Mouse (Mus musculus) gastrocnemius, postnatal 10 days (tissue): ENCODE measurements around the gene Olfr199. TPM values are rescaled to one million over a fixed set of nuclear protein-coding genes. Genes with fewer than 3 reads are reported as not detected.
"Not testable (repeated sequence)": the region's sequence is repeated elsewhere in the genome, so short reads cannot be mapped to it uniquely, and the experiment has no call there.

Source experiments
- DNase-seq: peaks from one replicate; pipeline ENCODE4 v3.0.0; 2021; ENCODE audit warnings: mixed read lengths
- long read RNA-seq, 2 experiments: library from polyadenylated mRNA; stranded (forward); transcript quantifications; one replicate each; pipeline ENCODE4 v2.0.0; 2021
- total RNA-seq, 2 experiments: library from RNA; stranded (reverse); gene quantifications; 2 replicates each; pipeline ENCODE4 v1.2.3; 2021

Gene Olfr199
- not detected for total RNA-seq
- long read RNA-seq, experiment 1 = 0 reads
- long read RNA-seq, experiment 2 = 0 reads

GRCm38 (mm10) chr16:59219667-59220066 lies at the start of gene Olfr199:
Olfr199 (minus strand) TSS chr16:59219767.
- not testable (repeated sequence) for DNase-seq

GRCm38 (mm10) chr16:59269097-59269496 lies 49.5 kb upstream of the Olfr199 start:
- DNase-seq = not testable (repeated sequence)

- no peak for DNase-seq
Observed at GRCm38 (mm10) chr16:59249684-59250083, 30.1 kb upstream of the Olfr199 start.

- DNase-seq = not testable (repeated sequence)
Observed at GRCm38 (mm10) chr16:59217861-59218260, 1.7 kb downstream of the Olfr199 start.

- DNase-seq = not testable (repeated sequence)
Observed at GRCm38 (mm10) chr16:59203433-59203832, 16.1 kb downstream of the Olfr199 start, which contains the start of gene Olfr198. Olfr198 (minus strand) TSS chr16:59203533.

GRCm38 (mm10) chr16:59170354-59170753 lies 49.2 kb downstream of the Olfr199 start, which contains the start of gene Olfr196:
Olfr196 (minus strand) TSS chr16:59170454.
- DNase-seq = no peak

Other genes starting within 250 kb of the Olfr199 start
- gene Olfr183, start 224.4 kb downstream of the Olfr199 start, total RNA-seq = not detected
- gene Olfr186, start 189.5 kb downstream of the Olfr199 start, total RNA-seq = not detected
- not detected for gene Olfr187, start 180.0 kb downstream of the Olfr199 start, total RNA-seq
- not detected for gene Olfr190, start 141.8 kb downstream of the Olfr199 start, total RNA-seq
- not detected for gene Olfr191, start 129.9 kb downstream of the Olfr199 start, total RNA-seq
- not detected for gene Olfr193, start 107.9 kb downstream of the Olfr199 start, total RNA-seq
- gene Olfr194, start 98.7 kb downstream of the Olfr199 start, total RNA-seq = not detected
- not detected for gene Olfr195, start 72.7 kb downstream of the Olfr199 start, total RNA-seq
- gene Olfr196, start 49.3 kb downstream of the Olfr199 start, total RNA-seq = not detected
- gene Olfr198, start 16.2 kb downstream of the Olfr199 start, total RNA-seq = not detected
- gene Olfr201, start 52.9 kb upstream of the Olfr199 start, total RNA-seq = not detected
- not detected for gene Olfr202, start 67.0 kb upstream of the Olfr199 start, total RNA-seq
- gene Olfr203, start 79.1 kb upstream of the Olfr199 start, total RNA-seq = not detected
- gene Olfr204, start 98.5 kb upstream of the Olfr199 start, total RNA-seq = not detected
- not detected for gene Olfr205, start 111.4 kb upstream of the Olfr199 start, total RNA-seq
- not detected for gene Olfr206, start 129.5 kb upstream of the Olfr199 start, total RNA-seq
- gene Olfr209, start 144.2 kb upstream of the Olfr199 start, total RNA-seq = not detected
- not detected for gene Gabrr3, start 187.6 kb upstream of the Olfr199 start, total RNA-seq